Mouse (Mus musculus) intestine, postnatal 0 days (tissue): ENCODE data around the gene Ifna7. TPM values are rescaled to one million over a fixed set of nuclear protein-coding genes. Genes with fewer than 3 reads are reported as not detected.

Experiments used
- ATAC-seq: fragments of 200-750 bp; cut with Nextera tagmentation; 2 replicates; pipeline ENCODE4 v1.8.0; 2017; ENCODE audit warnings: mild to moderate bottlenecking, moderate TSS enrichment, moderate library complexity
- H3K27ac ChIP-seq: fragments of 300-500 bp; sonication (generic); 2 replicates; pipeline ENCODE4 v1.5.1; 2014; ENCODE audit warnings: mild to moderate bottlenecking, low read depth, low read length, moderate library complexity
- H3K27me3 ChIP-seq: fragments of 300-500 bp; sonication (generic); replicated peaks from 2 replicates; pipeline ENCODE4 v1.6.1; 2014; ENCODE audit warnings: low read length, mixed read lengths; ENCODE audit not compliant: control insufficient read depth, insufficient read depth
- H3K36me3 ChIP-seq: fragments of 300-500 bp; sonication (generic); 2 replicates; pipeline ENCODE4 v1.6.1; 2014; ENCODE audit warnings: mild to moderate bottlenecking, moderate library complexity; ENCODE audit not compliant: control insufficient read depth, insufficient read depth
- H3K4me1 ChIP-seq: fragments of 300-500 bp; sonication (generic); replicated peaks from 2 replicates; pipeline ENCODE4 v1.6.1; 2014; ENCODE audit warnings: antibody characterized with exemption, low read length, mixed read lengths; ENCODE audit not compliant: control insufficient read depth, insufficient read depth
- H3K4me2 ChIP-seq: fragments of 300-500 bp; sonication (generic); replicated peaks from 2 replicates; pipeline ENCODE4 v1.6.1; 2014; ENCODE audit warnings: low read depth, mild to moderate bottlenecking, moderate library complexity
- H3K4me3 ChIP-seq: fragments of 300-500 bp; sonication (generic); 2 replicates; pipeline ENCODE4 v1.5.1; 2014; ENCODE audit warnings: low read depth, low read length
- H3K9ac ChIP-seq: fragments of 300-500 bp; sonication (generic); 2 replicates; pipeline ENCODE4 v1.6.1; 2014; ENCODE audit warnings: mild to moderate bottlenecking, low read depth, low read length
- H3K9me3 ChIP-seq: fragments of 300-500 bp; sonication (generic); 2 replicates; pipeline ENCODE4 v1.6.1; 2016; ENCODE audit warnings: mixed run types; ENCODE audit not compliant: control insufficient read depth
- CTCF ChIP-seq: sonication (generic); IDR thresholded peaks from 2 replicates; pipeline ENCODE4 v1.5.1; 2016; ENCODE audit warnings: low read depth, mild to moderate bottlenecking, control low read depth, antibody characterized with exemption, moderate library complexity
- WGBS: fragments of 180-500 bp; shearing (Covaris S2); extraction: QIAGEN DNeasy Blood & Tissue Kit; methylation state at CpG from one replicate; pipeline ENCODE4 v1.1.7; 2014; 5-methylcytosine and 5-hydroxymethylcytosine counted together
- polyA plus RNA-seq: library from polyadenylated mRNA; unstranded; fragments of >200 nt; fragmentation: Nextera tagmentation; extraction: Ambion mirVana; gene quantifications from 2 replicates; pipeline ENCODE4 v1.2.1, GENCODE M21; 2015

Ifna7 gene
- polyA plus RNA-seq, 1 experiment from 2014 or later, result not detected

DNA sequence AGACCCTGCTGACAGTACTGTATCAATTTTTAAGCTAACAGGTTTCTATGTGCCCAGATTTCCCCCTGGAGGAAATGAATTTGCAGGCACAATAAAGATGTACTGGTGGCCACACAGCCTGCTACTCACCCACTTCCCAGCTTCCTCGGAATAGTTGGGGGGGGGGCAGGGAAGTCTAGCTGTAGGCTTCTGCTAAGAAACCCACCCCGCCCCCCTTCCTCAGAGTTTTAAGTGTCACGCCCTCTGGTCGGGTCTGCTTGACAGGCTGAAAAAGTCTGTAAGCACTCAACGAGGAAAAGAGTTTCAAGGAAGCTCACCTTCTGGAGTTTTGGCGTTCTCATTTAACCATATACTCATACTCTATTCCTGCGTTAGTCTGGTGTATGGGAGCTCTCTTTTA is 47.3 kb downstream of the Ifna7 start:
- TF ChIP-seq CTCF, result no peak
- Histone ChIP-seq H3K9me3 (no peaks in the 10 kb centered on the region), H3K36me3 (no peaks in the 10 kb centered on the region), H3K27ac (no peak overlapping the region), H3K9ac (no peak overlapping the region), H3K27me3 (no peaks in the 10 kb centered on the region), H3K4me2 (no peak overlapping the region), H3K4me1 (no peaks in the 10 kb centered on the region), H3K4me3 (no peak overlapping the region)
- 17% methylated on average over 7 of the region's 7 CpGs for WGBS
- no peak for ATAC-seq

- TF ChIP-seq CTCF, result no peak
- ATAC-seq, result no peak
- Histone ChIP-seq H3K9ac (no peak overlapping the region), H3K4me3 (no peak overlapping the region), H3K9me3 (no peaks in the 10 kb centered on the region), H3K4me1 (no peaks in the 10 kb centered on the region), H3K36me3 (no peaks in the 10 kb centered on the region), H3K27ac (no peak overlapping the region), H3K27me3 (no peaks in the 10 kb centered on the region), H3K4me2 (no peak overlapping the region)
- WGBS, result 71% methylated on average over 9 of the region's 9 CpGs
These were observed 48.6 kb downstream of the Ifna7 start for GRCm38 (mm10) chr4:88864599-88864998.

GRCm38 (mm10) chr4:88865011-88865569 is 49.1 kb downstream of the Ifna7 start:
- Histone ChIP-seq H3K4me3 (no peak overlapping the region), H3K27me3 (no peaks in the 10 kb centered on the region), H3K9me3 (no peaks in the 10 kb centered on the region), H3K4me2 (no peak overlapping the region), H3K4me1 (no peaks in the 10 kb centered on the region), H3K9ac (no peak overlapping the region), H3K27ac (no peak overlapping the region), H3K36me3 (no peaks in the 10 kb centered on the region)
- TF ChIP-seq CTCF, result no peak
- WGBS, result 63% methylated on average over 6 of the region's 6 CpGs
- ATAC-seq, result no peak

Other genes with a start within 250 kb of the Ifna7 start
- gene Ifna14, start 244.4 kb upstream of the Ifna7 start, polyA plus RNA-seq, result not detected in 2 replicates
- gene Ifna9, start 223.8 kb upstream of the Ifna7 start, polyA plus RNA-seq, result not detected in 2 replicates
- not detected in 2 replicates for gene Ifna12, start 212.9 kb upstream of the Ifna7 start, polyA plus RNA-seq
- gene C87499, start 181.8 kb upstream of the Ifna7 start, polyA plus RNA-seq, result not detected in 2 replicates
- not detected in 2 replicates for gene Ifna13, start 171.8 kb upstream of the Ifna7 start, polyA plus RNA-seq
- not detected in 2 replicates for gene Ifna16, start 139.3 kb upstream of the Ifna7 start, polyA plus RNA-seq
- gene Ifna2, start 132.3 kb upstream of the Ifna7 start, polyA plus RNA-seq, result not detected in 2 replicates
- not detected in 2 replicates for gene Ifnab, start 124.9 kb upstream of the Ifna7 start, polyA plus RNA-seq
- gene Gm26566, start 94.4 kb upstream of the Ifna7 start, polyA plus RNA-seq, result 0.16 and 0.43 TPM in 2 replicates
- gene Klhl9, start 93.8 kb upstream of the Ifna7 start, polyA plus RNA-seq, result 40.5 and 42.5 TPM in 2 replicates
- not detected in 2 replicates for gene Gm13271, start 61.4 kb upstream of the Ifna7 start, polyA plus RNA-seq
- 0.20 TPM in 1 of 2 replicates, not detected in the other for gene Gm13283, start 56.1 kb upstream of the Ifna7 start, polyA plus RNA-seq
- 0.13 TPM in 1 of 2 replicates, not detected in the other for gene Gm13290, start 42.4 kb upstream of the Ifna7 start, polyA plus RNA-seq
- not detected in 2 replicates for gene Gm13289, start 39.3 kb upstream of the Ifna7 start, polyA plus RNA-seq
- not detected in 2 replicates for gene Gm13272, start 36.4 kb upstream of the Ifna7 start, polyA plus RNA-seq
- 0.18 TPM in 1 of 2 replicates, not detected in the other for gene Ifnz, start 34.1 kb upstream of the Ifna7 start, polyA plus RNA-seq
- gene Gm13276, start 30.5 kb upstream of the Ifna7 start, polyA plus RNA-seq, result not detected in 2 replicates
- gene Gm13277, start 27.6 kb upstream of the Ifna7 start, polyA plus RNA-seq, result not detected in 2 replicates
- not detected in 2 replicates for gene Gm13278, start 24.7 kb upstream of the Ifna7 start, polyA plus RNA-seq
- not detected in 2 replicates for gene Gm13275, start 21.7 kb upstream of the Ifna7 start, polyA plus RNA-seq
- not detected in 2 replicates for gene Gm13279, start 18.8 kb upstream of the Ifna7 start, polyA plus RNA-seq
- 0.37 and 0.42 TPM in 2 replicates for gene Gm13285, start 16.6 kb upstream of the Ifna7 start, polyA plus RNA-seq
- not detected in 2 replicates for gene Gm13287, start 13.0 kb upstream of the Ifna7 start, polyA plus RNA-seq
- not detected in 2 replicates for gene Gm13288, start 10.7 kb upstream of the Ifna7 start, polyA plus RNA-seq
- gene Ifna11, start 3.7 kb downstream of the Ifna7 start, polyA plus RNA-seq, result not detected in 2 replicates
- gene Ifna6, start 11.2 kb downstream of the Ifna7 start, polyA plus RNA-seq, result not detected in 2 replicates
- gene Ifna5, start 19.3 kb downstream of the Ifna7 start, polyA plus RNA-seq, result not detected in 2 replicates
- not detected in 2 replicates for gene Ifna4, start 25.6 kb downstream of the Ifna7 start, polyA plus RNA-seq
- not detected in 2 replicates for gene Ifna1, start 33.9 kb downstream of the Ifna7 start, polyA plus RNA-seq
- not detected in 2 replicates for gene Ifne, start 64.0 kb downstream of the Ifna7 start, polyA plus RNA-seq